In genomic region chr14:111620821-111621220, GRCm38 (mm10) we compare ENCODE assay signal across 19 mouse cellular contexts. TPM values are rescaled to one million over a fixed set of nuclear protein-coding genes. Genes with fewer than 3 reads are reported as not detected.
"Had no signal": no experiment of that assay in that cellular context is flagged by ENCODE, and none has a peak within 500 bp of the region (broad histone marks: within the 10 kb centered on the region; RNA-seq: fewer than 3 reads in every experiment).

No protein-coding gene starts in this region.

- H3K4me3 ChIP-seq: limb, embryonic 12.5 days; liver, embryonic 13.5 days; lung, embryonic 15.5 days; midbrain, embryonic 12.5 days; neural tube, embryonic 12.5 days; stomach, embryonic 15.5 days had no signal

- DNase-seq: kidney, adult 9 months; kidney, postnatal 36 days; liver; liver, embryonic 13.5 days; liver, postnatal 0 days; lung, postnatal 14 days; thymus, postnatal 36 days had no signal

- ATAC-seq: intestine, postnatal 0 days; liver, postnatal 0 days; midbrain, embryonic 16.5 days had no signal

- H3K27me3 ChIP-seq: limb, embryonic 12.5 days; liver, embryonic 13.5 days; lung, embryonic 15.5 days; midbrain, embryonic 12.5 days; neural tube, embryonic 12.5 days; stomach, embryonic 15.5 days had no signal

- H3K27ac ChIP-seq: kidney, postnatal 0 days; limb, embryonic 12.5 days; liver, embryonic 13.5 days; lung, embryonic 15.5 days; macrophage; midbrain, embryonic 12.5 days; neural tube, embryonic 12.5 days; stomach, embryonic 15.5 days had no signal

- H3K36me3 ChIP-seq: limb, embryonic 12.5 days; liver, embryonic 13.5 days; lung, embryonic 15.5 days; midbrain, embryonic 12.5 days; neural tube, embryonic 12.5 days; stomach, embryonic 15.5 days had no signal

- H3K4me1 ChIP-seq: limb, embryonic 12.5 days; liver, embryonic 13.5 days; lung, embryonic 15.5 days; midbrain, embryonic 12.5 days; neural tube, embryonic 12.5 days; stomach, embryonic 15.5 days had no signal

RNA-seq across cellular contexts. Expression of gene Slitrk5, which starts 54.1 kb away (rescaled TPM):
- total RNA-seq: megakaryocyte-erythroid progenitor cell, adult 5-6 weeks; neutrophil, adult 5-6 weeks had no signal
- polyA plus RNA-seq: liver, postnatal 0 days; macrophage; thymus, postnatal 0 days had no signal
